Mouse (Mus musculus): ENCODE data around the gene Tgfb1i1. TPM values are rescaled to one million over a fixed set of nuclear protein-coding genes. Genes with fewer than 3 reads are reported as not detected.

Gene Tgfb1i1
- polyA plus RNA-seq, 1 experiment from 2014 or later = 12.4 TPM

GRCm38 (mm10) chr7:128267813-128268212, 21.2 kb downstream of the Tgfb1i1 start:
- no peaks in the 10 kb centered on the region for H3K4me1 ChIP-seq (ENCODE audit: control insufficient read depth, insufficient read depth, low read length)
- peaks cover 15% of the 10 kb centered on the region for H3K36me3 ChIP-seq (ENCODE audit: control insufficient read depth, insufficient read depth, low read length)
- H3K27ac ChIP-seq (ENCODE audit: low read depth, low read length) = no peak overlapping the region
- H3K9me3 ChIP-seq (replicated peaks; ENCODE audit: control insufficient read depth, low read length) = no peaks in the 10 kb centered on the region
- no peak overlapping the region for H3K4me2 ChIP-seq (ENCODE audit: low read length)
- H3K27me3 ChIP-seq (replicated peaks; ENCODE audit: control insufficient read depth, insufficient read depth, low read length) = no peaks in the 10 kb centered on the region
- no peak overlapping the region for H3K4me3 ChIP-seq (ENCODE audit: low read depth, low read length)
- WGBS = 87% methylated on average over 7 of the region's 7 CpGs
- no peak overlapping the region for H3K9ac ChIP-seq (ENCODE audit: low read length)
- DNase-seq (ENCODE audit: low spot score) = no peak
- ATAC-seq = no peak

- H3K9me3 ChIP-seq (replicated peaks; ENCODE audit: control insufficient read depth, low read length) = no peaks in the 10 kb centered on the region
- no peak overlapping the region for H3K4me3 ChIP-seq (ENCODE audit: low read depth, low read length)
- peaks cover 26% of the 10 kb centered on the region for H3K36me3 ChIP-seq (ENCODE audit: control insufficient read depth, insufficient read depth, low read length)
- no peak overlapping the region for H3K4me2 ChIP-seq (ENCODE audit: low read length)
- DNase-seq (ENCODE audit: low spot score) = no peak
- 64% methylated on average over 13 of the region's 13 CpGs for WGBS
- no peak for ATAC-seq
- no peak overlapping the region for H3K9ac ChIP-seq (ENCODE audit: low read length)
- H3K27me3 ChIP-seq (replicated peaks; ENCODE audit: control insufficient read depth, insufficient read depth, low read length) = no peaks in the 10 kb centered on the region
- no peak overlapping the region for H3K27ac ChIP-seq (ENCODE audit: low read depth, low read length)
- H3K4me1 ChIP-seq (ENCODE audit: control insufficient read depth, insufficient read depth, low read length) = no peaks in the 10 kb centered on the region
These were observed 23.8 kb downstream of the Tgfb1i1 start for GRCm38 (mm10) chr7:128270431-128270850.

DNA sequence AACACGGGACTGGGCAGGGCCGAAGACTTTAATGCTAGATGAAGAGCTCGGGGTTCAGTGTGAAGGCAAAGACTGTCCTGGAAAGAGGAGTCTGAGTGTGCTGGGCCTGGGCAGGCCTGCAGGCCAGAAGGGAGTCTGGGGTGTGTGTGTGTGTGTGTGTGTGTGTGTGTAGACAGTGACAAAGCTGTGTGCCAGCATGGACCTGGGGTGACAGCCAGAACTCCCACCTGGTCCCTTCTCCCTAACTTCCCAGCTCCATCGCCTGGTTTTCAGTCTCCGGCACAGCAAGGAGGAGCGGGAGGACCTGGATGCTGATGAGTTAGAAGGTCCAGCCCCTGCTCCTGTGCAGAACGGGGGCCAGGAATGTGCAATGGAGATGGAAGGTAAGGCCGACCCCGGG, 24.9 kb downstream of the Tgfb1i1 start:
- peaks cover 36% of the 10 kb centered on the region for H3K36me3 ChIP-seq (ENCODE audit: control insufficient read depth, insufficient read depth, low read length)
- no peak overlapping the region for H3K9ac ChIP-seq (ENCODE audit: low read length)
- no peak for DNase-seq (ENCODE audit: low spot score)
- no peaks in the 10 kb centered on the region for H3K9me3 ChIP-seq (replicated peaks; ENCODE audit: control insufficient read depth, low read length)
- H3K4me3 ChIP-seq (ENCODE audit: low read depth, low read length) = no peak overlapping the region
- WGBS = 92% methylated on average over 9 of the region's 9 CpGs
- ATAC-seq = no peak
- H3K27me3 ChIP-seq (replicated peaks; ENCODE audit: control insufficient read depth, insufficient read depth, low read length) = no peaks in the 10 kb centered on the region
- no peak overlapping the region for H3K27ac ChIP-seq (ENCODE audit: low read depth, low read length)
- no peaks in the 10 kb centered on the region for H3K4me1 ChIP-seq (ENCODE audit: control insufficient read depth, insufficient read depth, low read length)
- H3K4me2 ChIP-seq (ENCODE audit: low read length) = no peak overlapping the region

GRCm38 (mm10) chr7:128276051-128276450, 29.4 kb downstream of the Tgfb1i1 start:
- Histone ChIP-seq H3K4me1 (ENCODE audit: control insufficient read depth, insufficient read depth, low read length) (no peaks in the 10 kb centered on the region), H3K4me3 (ENCODE audit: low read depth, low read length) (no peak overlapping the region), H3K4me2 (ENCODE audit: low read length) (no peak overlapping the region), H3K27me3 (replicated peaks; ENCODE audit: control insufficient read depth, insufficient read depth, low read length) (no peaks in the 10 kb centered on the region), H3K9ac (ENCODE audit: low read length) (no peak overlapping the region), H3K36me3 (ENCODE audit: control insufficient read depth, insufficient read depth, low read length) (peaks cover 54% of the 10 kb centered on the region), H3K27ac (ENCODE audit: low read depth, low read length) (no peak overlapping the region), H3K9me3 (replicated peaks; ENCODE audit: control insufficient read depth, low read length) (no peaks in the 10 kb centered on the region)
- DNase-seq (ENCODE audit: low spot score) (no peak), ATAC-seq (no peak)
- 93% methylated on average over 6 of the region's 6 CpGs for WGBS

DNA sequence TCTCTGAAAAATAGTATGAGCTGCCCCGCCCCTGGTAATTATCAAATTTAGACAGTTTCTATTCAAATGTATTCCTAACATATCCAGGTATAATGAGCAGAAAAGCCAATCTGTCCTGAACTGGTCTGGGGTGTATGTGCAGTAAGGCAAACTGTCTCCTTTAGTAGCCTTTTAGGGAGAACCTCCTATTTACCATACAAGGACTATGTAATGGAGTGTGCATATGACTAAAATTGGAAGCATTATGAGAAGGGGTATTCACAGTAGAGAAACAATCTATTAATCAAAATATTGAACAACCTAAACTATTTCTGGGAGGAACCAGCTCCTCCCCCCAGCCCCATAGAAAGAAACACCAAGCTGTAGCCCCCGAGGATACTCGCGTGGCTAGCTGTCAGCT, 33.1 kb downstream of the Tgfb1i1 start:
- no peak overlapping the region for H3K27ac ChIP-seq (ENCODE audit: low read depth, low read length)
- no peaks in the 10 kb centered on the region for H3K27me3 ChIP-seq (replicated peaks; ENCODE audit: control insufficient read depth, insufficient read depth, low read length)
- peaks cover 34% of the 10 kb centered on the region for H3K36me3 ChIP-seq (ENCODE audit: control insufficient read depth, insufficient read depth, low read length)
- H3K9ac ChIP-seq (ENCODE audit: low read length) = no peak overlapping the region
- 95% methylated on average over 4 of the region's 4 CpGs for WGBS
- no peak overlapping the region for H3K4me2 ChIP-seq (ENCODE audit: low read length)
- H3K4me1 ChIP-seq (ENCODE audit: control insufficient read depth, insufficient read depth, low read length) = no peaks in the 10 kb centered on the region
- DNase-seq (ENCODE audit: low spot score) (no peak), ATAC-seq (no peak)
- no peak overlapping the region for H3K4me3 ChIP-seq (ENCODE audit: low read depth, low read length)
- no peaks in the 10 kb centered on the region for H3K9me3 ChIP-seq (replicated peaks; ENCODE audit: control insufficient read depth, low read length)

GRCm38 (mm10) chr7:128281765-128282164, 35.2 kb downstream of the Tgfb1i1 start:
- Histone ChIP-seq H3K4me2 (ENCODE audit: low read length) (no peak overlapping the region), H3K27me3 (replicated peaks; ENCODE audit: control insufficient read depth, insufficient read depth, low read length) (no peaks in the 10 kb centered on the region), H3K9me3 (replicated peaks; ENCODE audit: control insufficient read depth, low read length) (no peaks in the 10 kb centered on the region), H3K4me1 (ENCODE audit: control insufficient read depth, insufficient read depth, low read length) (no peaks in the 10 kb centered on the region), H3K27ac (ENCODE audit: low read depth, low read length) (no peak overlapping the region), H3K4me3 (ENCODE audit: low read depth, low read length) (no peak overlapping the region), H3K9ac (ENCODE audit: low read length) (no peak overlapping the region), H3K36me3 (ENCODE audit: control insufficient read depth, insufficient read depth, low read length) (peaks cover 19% of the 10 kb centered on the region; the same call in 1 of the 2 replicates)
- ATAC-seq (no peak), DNase-seq (ENCODE audit: low spot score) (no peak)
- 84% methylated on average over 11 of the region's 11 CpGs for WGBS

- ATAC-seq (no peak), DNase-seq (ENCODE audit: low spot score) (peak; percentile 8)
- H3K4me2 ChIP-seq (ENCODE audit: low read length) = no peak overlapping the region
- no peaks in the 10 kb centered on the region for H3K9me3 ChIP-seq (replicated peaks; ENCODE audit: control insufficient read depth, low read length)
- no peaks in the 10 kb centered on the region for H3K4me1 ChIP-seq (ENCODE audit: control insufficient read depth, insufficient read depth, low read length)
- 6% methylated on average over 7 of the region's 7 CpGs for whole genome bisulfite sequencing
- peaks cover 22% of the 10 kb centered on the region; the same call in 1 of the 2 replicates for H3K36me3 ChIP-seq (ENCODE audit: control insufficient read depth, insufficient read depth, low read length)
- H3K9ac ChIP-seq (ENCODE audit: low read length) = no peak overlapping the region
- no peaks in the 10 kb centered on the region for H3K27me3 ChIP-seq (replicated peaks; ENCODE audit: control insufficient read depth, insufficient read depth, low read length)
- H3K27ac ChIP-seq (ENCODE audit: low read depth, low read length) = no peak overlapping the region
- H3K4me3 ChIP-seq (ENCODE audit: low read depth, low read length) = no peak overlapping the region
These were observed 36.1 kb downstream of the Tgfb1i1 start for GRCm38 (mm10) chr7:128282532-128283244.

GRCm38 (mm10) chr7:128284047-128284446, 37.4 kb downstream of the Tgfb1i1 start:
- WGBS = 44% methylated on average over 5 of the region's 5 CpGs
- Histone ChIP-seq H3K9ac (ENCODE audit: low read length) (no peak overlapping the region), H3K9me3 (replicated peaks; ENCODE audit: control insufficient read depth, low read length) (no peaks in the 10 kb centered on the region), H3K4me3 (ENCODE audit: low read depth, low read length) (no peak overlapping the region), H3K36me3 (ENCODE audit: control insufficient read depth, insufficient read depth, low read length) (peaks cover 28% of the 10 kb centered on the region; the same call in 1 of the 2 replicates), H3K4me1 (ENCODE audit: control insufficient read depth, insufficient read depth, low read length) (no peaks in the 10 kb centered on the region), H3K4me2 (ENCODE audit: low read length) (no peak overlapping the region), H3K27me3 (replicated peaks; ENCODE audit: control insufficient read depth, insufficient read depth, low read length) (no peaks in the 10 kb centered on the region), H3K27ac (ENCODE audit: low read depth, low read length) (no peak overlapping the region)
- ATAC-seq (no peak), DNase-seq (ENCODE audit: low spot score) (no peak)

- ATAC-seq (no peak), DNase-seq (ENCODE audit: low spot score) (no peak)
- Histone ChIP-seq H3K4me1 (ENCODE audit: control insufficient read depth, insufficient read depth, low read length) (no peaks in the 10 kb centered on the region), H3K27ac (ENCODE audit: low read depth, low read length) (no peak overlapping the region), H3K9ac (ENCODE audit: low read length) (no peak overlapping the region), H3K36me3 (ENCODE audit: control insufficient read depth, insufficient read depth, low read length) (peaks cover 24% of the 10 kb centered on the region; the same call in 1 of the 2 replicates), H3K27me3 (replicated peaks; ENCODE audit: control insufficient read depth, insufficient read depth, low read length) (no peaks in the 10 kb centered on the region), H3K4me3 (ENCODE audit: low read depth, low read length) (no peak overlapping the region), H3K4me2 (ENCODE audit: low read length) (no peak overlapping the region), H3K9me3 (replicated peaks; ENCODE audit: control insufficient read depth, low read length) (no peaks in the 10 kb centered on the region)
- WGBS = 92% methylated on average over 8 of the region's 8 CpGs
These were observed 38.4 kb downstream of the Tgfb1i1 start for GRCm38 (mm10) chr7:128285060-128285459.
